Comparison of ENCODE assay signal across 8 mouse cellular contexts in genomic region chr6:87993790-87994571, GRCm38 (mm10). TPM values are rescaled to one million over a fixed set of nuclear protein-coding genes. Genes with fewer than 3 reads are reported as not detected.
DNase-seq lines count a peak whose midpoint lies in the region; ATAC-seq lines count a peak whose summit lies in the region.

No protein-coding gene starts in this region.

- H3K9ac ChIP-seq in embryonic facial prominence, embryonic 11.5 days (replicated peaks; ENCODE audit: low read length), result peak overlapping the region; percentile 43
- H3K9ac ChIP-seq in intestine, embryonic 14.5 days (ENCODE audit: low read length), result peak overlapping the region; percentile 29; the same call in 1 of the 2 replicates
- 0 out of 2 replicates have a peak overlapping the region, but pooled peaks have one; percentile 23 for H3K9ac ChIP-seq in liver, embryonic 11.5 days (ENCODE audit: low read depth, low read length)

- 0 out of 2 replicates have a peak overlapping the region, but pooled peaks have one; percentile 15 for H3K4me3 ChIP-seq in embryonic facial prominence, embryonic 11.5 days (ENCODE audit: low read depth, low read length)
- peak overlapping the region; percentile 32 for H3K4me3 ChIP-seq in intestine, embryonic 14.5 days (ENCODE audit: low read depth, low read length)
- peak overlapping the region; percentile 27 for H3K4me3 ChIP-seq in liver, embryonic 11.5 days (ENCODE audit: low read depth, low read length)

- WGBS in embryonic facial prominence, embryonic 11.5 days, result 4% methylated on average over 18 of the region's 18 CpGs
- WGBS in intestine, embryonic 14.5 days, result 7% methylated on average over 18 of the region's 18 CpGs
- WGBS in liver, embryonic 11.5 days, result 14% methylated on average over 18 of the region's 18 CpGs

- H3K4me2 ChIP-seq in embryonic facial prominence, embryonic 11.5 days (ENCODE audit: low read depth, low read length), result peak overlapping the region; percentile 50
- H3K4me2 ChIP-seq in intestine, embryonic 14.5 days (ENCODE audit: low read length), result peak overlapping the region; percentile 61
- H3K4me2 ChIP-seq in liver, embryonic 11.5 days, result peak overlapping the region; percentile 56

- H3K27me3 ChIP-seq in embryonic facial prominence, embryonic 11.5 days (ENCODE audit: control insufficient read depth, insufficient read depth, low read length), result no peaks in the 10 kb centered on the region
- H3K27me3 ChIP-seq in intestine, embryonic 14.5 days (replicated peaks; ENCODE audit: control insufficient read depth, insufficient read depth, low read length), result no peaks in the 10 kb centered on the region
- H3K27me3 ChIP-seq in liver, embryonic 11.5 days (replicated peaks; ENCODE audit: control insufficient read depth, insufficient read depth, low read length), result no peaks in the 10 kb centered on the region

- DNase-seq in cerebellum, postnatal 14 days, result peak; percentile 27 to 53
- no peak for DNase-seq in cerebellum, adult 11-12 months
- DNase-seq in 3134 (ENCODE audit: extremely low read depth, insufficient read length, low spot score), result peak; percentile 16
- DNase-seq in embryonic facial prominence, embryonic 11.5 days (ENCODE audit: low spot score), result peak; percentile 88
- DNase-seq in intestine, embryonic 14.5 days (ENCODE audit: low spot score), result peak; percentile 81
- peak; percentile 75 for DNase-seq in liver, embryonic 11.5 days (ENCODE audit: low spot score)
- DNase-seq in retina, embryonic 14.5 days (ENCODE audit: low spot score), result peak; percentile 91
- DNase-seq in spleen, adult 18-20 months, result no peak

- H3K27ac ChIP-seq in embryonic facial prominence, embryonic 11.5 days (replicated peaks; ENCODE audit: low read depth, low read length), result peak overlapping the region; percentile 60; the same call in 1 of the 2 replicates
- peak overlapping the region; percentile 43; the same call in 1 of the 2 replicates for H3K27ac ChIP-seq in intestine, embryonic 14.5 days (ENCODE audit: low read depth)
- peak overlapping the region; percentile 60; the same call in 1 of the 2 replicates for H3K27ac ChIP-seq in liver, embryonic 11.5 days (ENCODE audit: low read depth, low read length)

- no peaks in the 10 kb centered on the region for H3K9me3 ChIP-seq in embryonic facial prominence, embryonic 11.5 days (replicated peaks; ENCODE audit: control insufficient read depth, low read length)
- H3K9me3 ChIP-seq in intestine, embryonic 14.5 days (ENCODE audit: control insufficient read depth, low read length), result no peaks in the 10 kb centered on the region
- H3K9me3 ChIP-seq in liver, embryonic 11.5 days (ENCODE audit: control insufficient read depth, low read length), result no peaks in the 10 kb centered on the region

- no peaks in the 10 kb centered on the region; the same call in 1 of the 2 replicates for H3K36me3 ChIP-seq in embryonic facial prominence, embryonic 11.5 days (replicated peaks; ENCODE audit: control insufficient read depth, insufficient read depth, low read depth, low read length)
- H3K36me3 ChIP-seq in intestine, embryonic 14.5 days (ENCODE audit: control insufficient read depth, insufficient read depth, low read length), result peaks cover 12% of the 10 kb centered on the region
- H3K36me3 ChIP-seq in liver, embryonic 11.5 days (ENCODE audit: control insufficient read depth, insufficient read depth, low read length), result no peaks in the 10 kb centered on the region

- peaks cover 3% of the 10 kb centered on the region for H3K4me1 ChIP-seq in embryonic facial prominence, embryonic 11.5 days (ENCODE audit: control insufficient read depth, insufficient read depth, low read length)
- H3K4me1 ChIP-seq in intestine, embryonic 14.5 days (replicated peaks; ENCODE audit: control insufficient read depth, insufficient read depth, low read length), result peaks cover 19% of the 10 kb centered on the region
- H3K4me1 ChIP-seq in liver, embryonic 11.5 days (replicated peaks; ENCODE audit: control insufficient read depth, insufficient read depth, low read length), result peaks cover 31% of the 10 kb centered on the region

- ATAC-seq in embryonic facial prominence, embryonic 11.5 days (replicated peaks; ENCODE audit: insufficient number of reproducible peaks, low FRiP score, low TSS enrichment, low read depth), result peak; percentile 86
- peak; percentile 70 for ATAC-seq in intestine, embryonic 14.5 days (replicated peaks; ENCODE audit: low FRiP score, low TSS enrichment, low read depth)
- ATAC-seq in liver, embryonic 11.5 days (replicated peaks; ENCODE audit: low FRiP score), result peak; percentile 75

RNA-seq across cellular contexts. Expression of gene H1fx, which starts 12.5 kb away (rescaled TPM):
- 62.8 and 92.5 TPM in 2 replicates for polyA plus RNA-seq in embryonic facial prominence, embryonic 11.5 days (2014; fragmentation: Nextera tagmentation; extraction: Ambion mirVana)
- polyA plus RNA-seq in intestine, embryonic 14.5 days (2014; fragmentation: Nextera tagmentation; extraction: Ambion mirVana), result 18.5 and 21.1 TPM in 2 replicates
- polyA plus RNA-seq in liver, embryonic 11.5 days (2014; fragmentation: Nextera tagmentation; extraction: Ambion mirVana), result 16.8 and 21.2 TPM in 2 replicates

RNA-seq across cellular contexts. Expression of gene Rab7, which starts 51.1 kb away (rescaled TPM):
- 231 and 243 TPM in 2 replicates for polyA plus RNA-seq in embryonic facial prominence, embryonic 11.5 days (2014; fragmentation: Nextera tagmentation; extraction: Ambion mirVana)
- polyA plus RNA-seq in intestine, embryonic 14.5 days (2014; fragmentation: Nextera tagmentation; extraction: Ambion mirVana), result 259 and 277 TPM in 2 replicates
- 221 and 230 TPM in 2 replicates for polyA plus RNA-seq in liver, embryonic 11.5 days (2014; fragmentation: Nextera tagmentation; extraction: Ambion mirVana)

Comparison
In these comparisons a context has a peak if more than half of its experiments do, and no peak if none do; other contexts are left out.
1. DNase-seq: peak in cerebellum, postnatal 14 days (2 of 2), 3134 (single experiment), embryonic facial prominence, embryonic 11.5 days (single experiment), intestine, embryonic 14.5 days (single experiment), liver, embryonic 11.5 days (single experiment) and retina, embryonic 14.5 days (single experiment); none in cerebellum, adult 11-12 months (single experiment) and spleen, adult 18-20 months (0 of 2).
2. Peak in every context shown above with its lines, with median percentiles within 50 percentile points of each other: ATAC-seq, H3K27ac ChIP-seq, H3K4me2 ChIP-seq, H3K4me3 ChIP-seq and H3K9ac ChIP-seq.